Mouse (Mus musculus) bone marrow macrophage, adult 2 months (primary cell): ENCODE results near the gene Tarbp2. TPM values are rescaled to one million over a fixed set of nuclear protein-coding genes. Genes with fewer than 3 reads are reported as not detected.

Experiments used
- H3K27ac ChIP-seq: 2 replicates; pipeline ENCODE4 v1.5.1; 2012; ENCODE audit warnings: low read depth, low read length; ENCODE audit not compliant: insufficient read depth
- H3K4me1 ChIP-seq: 2 replicates; pipeline ENCODE4 v1.6.1; 2012; ENCODE audit warnings: low read length; ENCODE audit not compliant: control insufficient read depth, insufficient read depth
- H3K4me3 ChIP-seq: 2 replicates; pipeline ENCODE4 v1.5.1; 2012; ENCODE audit warnings: mild to moderate bottlenecking, low read length, moderate library complexity; ENCODE audit not compliant: insufficient read depth
- CTCF ChIP-seq: IDR thresholded peaks from 2 replicates; pipeline ENCODE4 v1.5.1; 2012; ENCODE audit warnings: low read depth, mild to moderate bottlenecking, low read length, moderate library complexity
- POLR2A ChIP-seq: IDR thresholded peaks from 2 replicates; pipeline ENCODE4 v1.6.1; 2012; ENCODE audit warnings: mild to moderate bottlenecking, low read depth, low read length, borderline replicate concordance
- polyA plus RNA-seq: library from polyadenylated mRNA; stranded (reverse); fragments of >200 nt; gene quantifications from 2 replicates; pipeline ENCODE4 v1.2.4, GENCODE M21; 2012; ENCODE audit not compliant: missing spikeins, insufficient read depth, insufficient read length

The Tarbp2 gene
- polyA plus RNA-seq, result 24.9 and 33.9 TPM in 2 replicates

DNA sequence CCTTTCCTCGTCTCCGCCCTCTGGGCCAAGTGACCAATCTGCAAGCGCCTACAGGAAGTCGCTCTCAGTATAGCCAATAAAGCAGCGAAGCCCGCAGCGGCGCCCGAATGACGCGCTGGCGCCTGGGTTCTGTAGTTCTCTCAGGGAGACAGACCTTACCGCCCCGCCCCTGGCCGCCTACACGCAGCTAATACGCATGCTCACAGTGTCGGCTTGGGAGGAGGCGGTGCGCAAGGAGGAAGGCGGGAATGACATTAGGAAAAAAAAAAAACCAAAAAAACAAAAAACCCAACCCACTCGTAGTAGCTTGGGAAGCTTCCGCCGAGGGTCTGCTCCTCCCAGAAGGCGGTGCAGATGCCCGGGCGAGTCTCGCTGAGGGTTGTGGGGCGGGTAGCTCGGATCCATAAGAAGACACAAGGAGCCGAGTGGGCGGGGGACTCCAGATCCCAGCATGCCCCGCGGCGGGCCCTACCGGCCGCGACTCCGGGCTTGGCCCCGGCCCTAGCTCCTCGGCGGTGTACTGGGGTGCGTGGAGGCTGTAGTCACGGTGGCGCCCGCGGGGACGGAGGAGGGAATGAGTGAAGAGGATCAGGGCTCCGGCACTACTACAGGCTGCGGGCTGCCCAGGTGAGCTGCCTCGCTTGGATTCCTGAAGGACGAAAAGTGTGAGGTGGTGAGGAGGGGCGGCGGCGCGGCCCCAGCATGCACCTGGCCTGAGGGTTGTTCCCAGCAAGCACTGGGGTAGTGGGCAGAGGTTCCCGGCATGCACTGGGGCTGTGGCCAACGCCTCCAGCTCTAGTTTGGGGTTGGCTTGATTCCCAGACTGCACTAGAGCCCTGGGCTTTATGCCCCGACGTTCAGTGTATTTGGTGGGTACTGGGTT lies at the start of gene Tarbp2:
TSS of gene Tarbp2 (plus strand) at position 217 of the 883 bp plus-strand sequence.
- Histone ChIP-seq H3K4me3 (peak within 1 kb of the TSS; percentile 93), H3K4me1 (peaks cover 19% of the 10 kb centered on the region), H3K27ac (peak within 1 kb of the TSS; percentile 96)
- TF ChIP-seq POLR2A (no peak), CTCF (no peak)

DNA sequence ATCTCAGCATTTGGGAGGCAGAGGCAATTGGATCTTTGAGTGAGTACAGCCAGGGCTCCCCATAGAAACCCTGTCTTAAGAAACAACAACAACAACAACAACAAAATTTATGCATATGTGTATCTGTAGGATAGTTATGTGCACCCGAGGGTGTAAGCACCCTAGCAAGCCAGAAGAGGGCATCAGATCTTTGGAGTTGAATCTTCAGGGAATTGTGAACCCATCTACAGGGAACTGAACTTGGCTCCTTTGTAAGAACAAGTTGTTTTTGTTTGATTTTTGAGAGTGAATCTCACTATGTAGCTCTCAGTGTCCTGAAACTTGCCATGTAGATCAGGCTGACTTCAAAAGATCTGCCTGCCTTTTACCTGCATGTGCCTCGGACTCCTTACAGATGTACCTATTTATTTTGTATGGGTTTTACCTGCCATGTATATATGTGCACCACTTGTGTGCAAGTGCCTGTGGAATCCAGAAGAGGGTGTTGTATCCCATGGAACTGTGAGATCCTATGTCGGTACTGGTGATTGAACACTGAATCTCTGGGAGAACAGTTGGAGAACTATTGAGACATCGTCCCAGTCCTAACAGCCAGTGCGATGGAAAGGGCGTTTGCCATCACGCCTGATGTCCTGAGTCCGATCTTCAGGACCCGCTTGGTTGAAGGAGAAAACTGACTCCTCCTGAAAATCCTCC lies 49.2 kb upstream of the Tarbp2 start:
- TF ChIP-seq POLR2A (no peak), CTCF (no peak)
- Histone ChIP-seq H3K4me3 (no peak overlapping the region), H3K4me1 (peaks cover 6% of the 10 kb centered on the region), H3K27ac (no peak overlapping the region)

DNA sequence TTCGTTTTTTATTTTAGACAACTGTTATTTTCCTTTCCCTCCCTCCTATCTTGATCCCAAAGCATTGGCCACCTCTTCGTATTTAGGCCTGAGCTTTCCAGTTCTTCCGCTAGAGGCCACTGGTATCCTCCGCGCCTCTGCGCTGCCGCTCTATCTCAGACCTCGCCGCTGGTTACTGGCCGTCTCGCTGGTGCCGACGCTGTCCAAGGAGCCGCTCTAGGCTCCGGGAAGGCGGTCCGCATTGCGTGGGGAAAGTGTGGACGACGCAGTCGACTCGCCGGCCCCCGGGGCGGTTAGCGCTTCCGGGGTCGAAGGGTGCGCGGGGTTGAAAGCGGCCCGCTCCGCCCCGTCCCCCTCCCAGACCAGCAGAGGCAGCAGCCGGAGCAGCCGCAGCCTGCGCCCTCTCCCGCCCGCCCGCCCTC lies 47.8 kb upstream of the Tarbp2 start, which contains the start of gene Pcbp2:
TSS of gene Pcbp2 (plus strand) at position 357 of the 422 bp plus-strand sequence.
- H3K4me1 ChIP-seq, result peaks cover 6% of the 10 kb centered on the region
- peak within 1 kb of the TSS; percentile 97 for H3K27ac ChIP-seq
- peak within 1 kb of the TSS; percentile 100 for H3K4me3 ChIP-seq
- TF ChIP-seq CTCF (peak; percentile 22; the same call in 1 of the 2 replicates), POLR2A (no peak)

DNA sequence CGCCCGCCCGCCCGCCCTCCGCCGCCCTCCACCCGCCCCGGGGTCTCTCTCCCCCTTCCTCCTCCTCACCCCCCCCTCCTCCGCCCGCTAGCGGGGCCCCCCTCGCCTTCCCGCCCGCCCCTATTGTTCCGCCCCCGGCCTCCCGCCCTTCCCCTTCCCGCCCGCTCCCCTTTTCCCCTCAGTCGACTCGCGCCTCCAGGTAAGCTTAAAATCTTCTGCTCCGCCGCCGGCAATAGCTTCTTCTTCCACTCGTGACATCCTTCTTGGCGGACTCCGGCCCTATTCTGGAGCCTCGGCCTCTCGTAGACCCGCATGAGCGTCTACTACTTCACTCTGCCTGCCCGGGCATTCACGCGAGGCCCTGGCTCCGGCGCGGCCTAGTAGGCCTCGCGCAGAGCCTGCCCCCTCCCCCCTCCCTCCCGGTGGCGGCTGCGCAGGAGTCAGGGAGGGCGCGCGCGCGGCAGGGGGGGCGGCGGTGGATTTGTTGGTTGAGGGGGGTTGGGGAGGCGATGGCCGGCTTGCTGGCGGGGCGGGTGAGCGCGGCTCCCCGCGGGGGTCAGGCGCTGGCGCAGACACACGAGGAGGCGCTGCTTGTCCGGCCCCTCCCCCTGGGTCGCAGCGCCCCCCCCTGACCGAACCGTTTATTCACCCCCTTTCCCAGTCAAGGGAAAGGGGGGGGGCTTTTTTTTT lies 47.2 kb upstream of the Tarbp2 start:
- Histone ChIP-seq H3K4me3 (peak overlapping the region; percentile 100), H3K4me1 (peaks cover 6% of the 10 kb centered on the region), H3K27ac (peak overlapping the region; percentile 97)
- no peak for TF ChIP-seq POLR2A
- peak; percentile 22; the same call in 1 of the 2 replicates for TF ChIP-seq CTCF

DNA sequence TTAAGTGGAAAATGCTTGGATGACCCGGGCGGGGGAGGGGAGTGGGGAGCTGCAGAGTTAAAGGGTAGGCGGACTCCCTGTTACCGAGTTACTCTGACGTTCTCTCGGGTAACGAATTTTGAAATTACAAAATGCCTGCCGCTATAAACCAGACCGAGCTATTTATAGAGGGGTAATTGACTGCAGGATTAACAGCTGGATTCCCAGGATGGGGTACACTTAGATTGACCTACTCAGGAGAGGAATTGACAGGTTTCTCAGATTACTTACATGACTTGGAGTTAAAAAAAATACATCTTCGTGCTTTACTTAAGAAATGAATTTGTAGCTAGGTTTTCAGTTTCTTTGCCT lies 46.7 kb upstream of the Tarbp2 start:
- Histone ChIP-seq H3K4me3 (peak overlapping the region; percentile 100), H3K4me1 (peaks cover 6% of the 10 kb centered on the region), H3K27ac (peak overlapping the region; percentile 97)
- TF ChIP-seq POLR2A, result no peak
- no peak for TF ChIP-seq CTCF

DNA sequence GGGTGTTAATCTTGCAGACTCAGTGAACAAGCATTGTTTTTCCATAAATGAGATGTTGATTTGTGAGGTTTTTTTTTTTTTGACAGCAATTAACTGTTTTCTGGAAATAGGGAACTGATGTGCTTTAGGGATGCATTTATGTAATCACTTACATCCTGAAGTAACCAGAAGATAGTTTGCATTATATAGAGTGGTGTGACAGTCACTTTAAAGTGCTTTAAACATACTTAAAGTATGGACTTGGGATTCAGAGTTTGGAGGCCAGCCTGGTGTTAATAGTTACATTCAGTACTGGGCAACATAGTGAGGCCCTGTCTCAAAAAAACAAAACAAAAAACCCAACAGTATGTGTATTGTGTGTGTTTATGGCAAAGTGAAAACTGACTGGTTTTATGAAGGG lies 46.3 kb upstream of the Tarbp2 start:
- H3K4me1 ChIP-seq, result peaks cover 6% of the 10 kb centered on the region
- peak overlapping the region; percentile 33; the same call in 1 of the 2 replicates for H3K27ac ChIP-seq
- peak overlapping the region; percentile 28; the same call in 1 of the 2 replicates for H3K4me3 ChIP-seq
- TF ChIP-seq CTCF (no peak), POLR2A (no peak)

DNA sequence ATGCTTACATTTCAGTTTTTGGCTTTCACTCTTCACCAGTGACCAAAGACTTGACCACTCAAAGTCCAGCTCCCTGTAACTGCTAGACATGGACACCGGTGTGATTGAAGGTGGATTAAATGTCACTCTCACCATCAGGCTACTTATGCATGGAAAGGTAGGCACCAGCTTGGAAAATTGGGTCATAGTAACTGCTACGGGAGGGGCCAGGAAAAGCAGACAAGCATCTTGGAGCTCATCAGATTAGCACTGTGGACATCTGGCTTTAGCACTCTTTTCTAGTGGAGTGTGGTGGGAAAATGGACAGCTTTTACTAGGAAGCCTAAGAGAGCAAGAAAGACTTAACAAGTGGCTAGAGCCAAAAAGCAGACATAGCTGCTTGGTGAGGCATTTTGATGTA lies 44.7 kb upstream of the Tarbp2 start:
- Histone ChIP-seq H3K27ac (no peak overlapping the region), H3K4me3 (no peak overlapping the region), H3K4me1 (peaks cover 6% of the 10 kb centered on the region)
- TF ChIP-seq POLR2A (no peak), CTCF (no peak)

DNA sequence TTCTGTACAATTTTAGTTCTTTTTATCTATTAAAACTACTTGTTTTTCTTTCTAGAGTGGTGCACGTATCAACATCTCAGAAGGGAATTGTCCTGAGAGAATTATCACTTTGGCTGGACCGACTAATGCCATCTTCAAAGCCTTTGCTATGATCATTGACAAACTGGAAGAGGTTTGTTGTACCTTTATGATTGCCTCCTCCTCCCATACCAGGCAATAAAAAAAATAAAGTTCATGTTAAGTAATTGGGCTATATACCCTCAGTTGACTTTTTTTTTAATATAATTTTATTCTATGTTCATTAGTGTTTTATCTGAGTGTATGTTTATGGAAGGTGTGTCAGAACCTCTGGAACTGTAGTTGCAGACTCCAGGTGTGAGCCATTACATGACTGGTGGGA lies 43.5 kb upstream of the Tarbp2 start:
- Histone ChIP-seq H3K4me1 (peaks cover 6% of the 10 kb centered on the region), H3K4me3 (no peak overlapping the region), H3K27ac (no peak overlapping the region)
- no peak for TF ChIP-seq POLR2A
- no peak for TF ChIP-seq CTCF

DNA sequence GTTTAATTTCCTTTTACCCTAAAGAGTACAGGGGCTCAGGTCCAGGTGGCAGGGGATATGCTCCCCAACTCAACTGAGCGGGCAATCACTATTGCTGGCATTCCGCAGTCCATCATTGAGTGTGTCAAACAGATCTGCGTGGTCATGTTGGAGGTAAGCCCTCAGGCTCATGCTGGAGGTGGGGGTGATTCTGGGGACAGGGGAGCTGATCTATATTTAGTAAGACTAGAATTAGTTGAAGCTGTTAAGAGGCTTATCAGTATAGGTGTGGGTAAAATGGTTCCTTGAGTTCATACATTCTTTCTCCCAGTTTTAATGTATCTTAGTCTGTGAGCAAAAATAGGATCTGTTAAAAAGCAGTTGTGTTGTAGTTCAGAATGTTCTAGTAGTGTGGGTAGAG lies 34.9 kb upstream of the Tarbp2 start:
- Histone ChIP-seq H3K4me3 (no peak overlapping the region), H3K4me1 (no peaks in the 10 kb centered on the region), H3K27ac (no peak overlapping the region)
- no peak for TF ChIP-seq CTCF
- no peak for TF ChIP-seq POLR2A
